Mouse (Mus musculus): Measurements from ENCODE around the gene Prr5l.

- TF ChIP-seq CTCF (IDR thresholded peaks at IDR 0.05; ENCODE audit: borderline replicate concordance, insufficient read depth, low read length) (no peak), POLR2A (IDR thresholded peaks at IDR 0.05; ENCODE audit: low read depth, low read length) (no peak)
Measured at GRCm38 (mm10) chr2:101810774-101811173, 72.1 kb downstream of the Prr5l start.

All from embryonic fibroblast, embryonic 13.5 days (primary cell).